Mouse (Mus musculus): ENCODE results near the gene Rab40b. TPM values are rescaled to one million over a fixed set of nuclear protein-coding genes. Genes with fewer than 3 reads are reported as not detected.
"Not testable (repeated sequence)": the region's sequence is repeated elsewhere in the genome, so short reads cannot be mapped to it uniquely, and the experiment has no call there.

Gene Rab40b
- polyA plus RNA-seq, 1 experiment from 2014 or later: 14.1 TPM

- 93% methylated on average over 2 of the region's 2 CpGs for WGBS
- no peaks in the 10 kb centered on the region for H3K9me3 ChIP-seq (ENCODE audit: control insufficient read depth, low read length)
- H3K4me1 ChIP-seq (ENCODE audit: control insufficient read depth, insufficient read depth, low read depth, low read length): peaks cover 8% of the 10 kb centered on the region
These were observed 39.9 kb downstream of the Rab40b start for GRCm38 (mm10) chr11:121348166-121348565.

DNA sequence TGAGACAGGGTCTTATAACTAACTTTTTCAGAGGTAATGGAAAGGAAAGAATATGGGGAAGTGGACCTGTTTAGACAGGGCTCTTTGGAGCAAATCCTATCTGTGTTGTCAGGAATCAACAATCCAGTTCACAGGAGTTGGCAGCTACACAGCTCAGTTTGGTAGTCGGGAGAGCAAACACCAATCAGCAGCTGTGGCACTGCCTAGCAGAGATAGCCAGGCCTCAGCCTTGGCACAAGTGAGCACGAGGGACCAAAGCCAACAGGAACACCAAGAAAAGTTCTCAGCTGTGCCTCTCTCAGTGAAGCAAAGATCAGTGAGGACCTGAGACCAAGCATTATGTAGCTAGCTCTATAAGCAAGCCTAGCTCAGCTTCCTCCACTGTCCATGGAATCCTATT lies 41.0 kb downstream of the Rab40b start:
- Histone ChIP-seq H3K27me3 (replicated peaks; ENCODE audit: control insufficient read depth, insufficient read depth, low read length) (no peaks in the 10 kb centered on the region), H3K4me2 (ENCODE audit: low read length) (no peak overlapping the region), H3K9me3 (ENCODE audit: control insufficient read depth, low read length) (no peaks in the 10 kb centered on the region), H3K4me3 (ENCODE audit: low read length) (no peak overlapping the region), H3K27ac (ENCODE audit: low read depth, low read length) (no peak overlapping the region), H3K4me1 (ENCODE audit: control insufficient read depth, insufficient read depth, low read depth, low read length) (no peaks in the 10 kb centered on the region), H3K36me3 (ENCODE audit: control insufficient read depth, insufficient read depth, low read length) (no peaks in the 10 kb centered on the region), H3K9ac (ENCODE audit: low read depth, low read length) (no peak overlapping the region)
- WGBS: 81% methylated on average over 2 of the region's 2 CpGs
- ATAC-seq: no peak

More at GRCm38 (mm10) chr11:121348166-121348565, 39.9 kb downstream of the Rab40b start:
- H3K4me2 ChIP-seq (ENCODE audit: low read length): no peak overlapping the region
- no peak overlapping the region for H3K27ac ChIP-seq (ENCODE audit: low read depth, low read length)
- H3K9ac ChIP-seq (ENCODE audit: low read depth, low read length): no peak overlapping the region
- no peak for ATAC-seq
- no peaks in the 10 kb centered on the region for H3K36me3 ChIP-seq (ENCODE audit: control insufficient read depth, insufficient read depth, low read length)
- H3K4me3 ChIP-seq (ENCODE audit: low read length): no peak overlapping the region
- H3K27me3 ChIP-seq (replicated peaks; ENCODE audit: control insufficient read depth, insufficient read depth, low read length): no peaks in the 10 kb centered on the region

- H3K4me3 ChIP-seq (ENCODE audit: low read length); H3K9me3 ChIP-seq (ENCODE audit: control insufficient read depth, low read length); H3K4me1 ChIP-seq (ENCODE audit: control insufficient read depth, insufficient read depth, low read depth, low read length); H3K4me2 ChIP-seq (ENCODE audit: low read length); H3K27ac ChIP-seq (ENCODE audit: low read depth, low read length); H3K27me3 ChIP-seq (replicated peaks; ENCODE audit: control insufficient read depth, insufficient read depth, low read length); H3K9ac ChIP-seq (ENCODE audit: low read depth, low read length); ATAC-seq; H3K36me3 ChIP-seq (ENCODE audit: control insufficient read depth, insufficient read depth, low read length): not testable (repeated sequence)
- WGBS: no CpG with 5 or more reads among the region's 1 CpGs
These were observed 45.6 kb downstream of the Rab40b start for GRCm38 (mm10) chr11:121342423-121342822.

- Histone ChIP-seq H3K36me3 (ENCODE audit: control insufficient read depth, insufficient read depth, low read length) (peaks cover 4% of the 10 kb centered on the region), H3K27ac (ENCODE audit: low read depth, low read length) (no peak overlapping the region), H3K9ac (ENCODE audit: low read depth, low read length) (no peak overlapping the region), H3K9me3 (ENCODE audit: control insufficient read depth, low read length) (no peaks in the 10 kb centered on the region), H3K4me1 (ENCODE audit: control insufficient read depth, insufficient read depth, low read depth, low read length) (no peaks in the 10 kb centered on the region), H3K27me3 (replicated peaks; ENCODE audit: control insufficient read depth, insufficient read depth, low read length) (no peaks in the 10 kb centered on the region), H3K4me3 (ENCODE audit: low read length) (no peak overlapping the region), H3K4me2 (ENCODE audit: low read length) (no peak overlapping the region)
- 86% methylated on average over 1 of the region's 1 CpGs for WGBS
- ATAC-seq: no peak
These were observed 47.8 kb downstream of the Rab40b start for GRCm38 (mm10) chr11:121340287-121340686.

- H3K27ac ChIP-seq (ENCODE audit: low read depth, low read length): no peak overlapping the region
- no peak for ATAC-seq
- no peaks in the 10 kb centered on the region for H3K27me3 ChIP-seq (replicated peaks; ENCODE audit: control insufficient read depth, insufficient read depth, low read length)
- H3K36me3 ChIP-seq (ENCODE audit: control insufficient read depth, insufficient read depth, low read length): peaks cover 4% of the 10 kb centered on the region
- H3K4me3 ChIP-seq (ENCODE audit: low read length): no peak overlapping the region
- no peak overlapping the region for H3K9ac ChIP-seq (ENCODE audit: low read depth, low read length)
- WGBS: 90% methylated on average over 1 of the region's 1 CpGs
- H3K9me3 ChIP-seq (ENCODE audit: control insufficient read depth, low read length): no peaks in the 10 kb centered on the region
- no peaks in the 10 kb centered on the region for H3K4me1 ChIP-seq (ENCODE audit: control insufficient read depth, insufficient read depth, low read depth, low read length)
- H3K4me2 ChIP-seq (ENCODE audit: low read length): no peak overlapping the region
These were observed 48.4 kb downstream of the Rab40b start for GRCm38 (mm10) chr11:121339647-121340046.

- Histone ChIP-seq H3K4me1 (ENCODE audit: control insufficient read depth, insufficient read depth, low read depth, low read length) (no peaks in the 10 kb centered on the region), H3K27me3 (replicated peaks; ENCODE audit: control insufficient read depth, insufficient read depth, low read length) (no peaks in the 10 kb centered on the region), H3K4me3 (ENCODE audit: low read length) (no peak overlapping the region), H3K9ac (ENCODE audit: low read depth, low read length) (no peak overlapping the region), H3K9me3 (ENCODE audit: control insufficient read depth, low read length) (no peaks in the 10 kb centered on the region), H3K36me3 (ENCODE audit: control insufficient read depth, insufficient read depth, low read length) (peaks cover 17% of the 10 kb centered on the region), H3K27ac (ENCODE audit: low read depth, low read length) (no peak overlapping the region), H3K4me2 (ENCODE audit: low read length) (no peak overlapping the region)
- no peak for ATAC-seq
- 95% methylated on average over 3 of the region's 3 CpGs for WGBS
These were observed 56.4 kb downstream of the Rab40b start for GRCm38 (mm10) chr11:121331641-121332040.

GRCm38 (mm10) chr11:121328619-121329018 lies 59.4 kb downstream of the Rab40b start:
- H3K9ac ChIP-seq (ENCODE audit: low read depth, low read length): no peak overlapping the region
- H3K4me3 ChIP-seq (ENCODE audit: low read length): no peak overlapping the region
- H3K36me3 ChIP-seq (ENCODE audit: control insufficient read depth, insufficient read depth, low read length): peaks cover 12% of the 10 kb centered on the region; the same call in 1 of the 2 replicates

DNA sequence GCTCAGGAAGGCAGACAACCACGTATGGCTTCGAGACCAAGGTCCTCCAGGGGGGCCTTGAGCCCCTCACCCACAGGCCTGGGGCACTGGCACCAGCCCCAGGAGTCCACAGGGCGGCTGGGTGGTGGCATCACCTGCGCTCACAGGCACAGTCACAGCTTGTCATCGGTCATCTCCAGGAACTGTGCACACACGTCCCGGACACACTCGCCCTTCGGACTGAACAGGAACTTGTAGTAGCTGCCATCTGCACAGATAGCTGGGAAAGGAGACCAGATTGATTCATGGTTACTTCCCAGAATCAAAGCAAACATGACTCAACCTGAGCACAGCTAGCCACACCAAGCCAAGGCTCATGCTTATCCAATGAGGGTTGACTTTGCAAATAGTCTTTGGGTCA lies 59.8 kb downstream of the Rab40b start:
- 96% methylated on average over 9 of the region's 9 CpGs for WGBS
- no peaks in the 10 kb centered on the region for H3K4me1 ChIP-seq (ENCODE audit: control insufficient read depth, insufficient read depth, low read depth, low read length)
- peaks cover 12% of the 10 kb centered on the region; the same call in 1 of the 2 replicates for H3K36me3 ChIP-seq (ENCODE audit: control insufficient read depth, insufficient read depth, low read length)
- no peaks in the 10 kb centered on the region for H3K27me3 ChIP-seq (replicated peaks; ENCODE audit: control insufficient read depth, insufficient read depth, low read length)
- H3K9me3 ChIP-seq (ENCODE audit: control insufficient read depth, low read length): no peaks in the 10 kb centered on the region
- no peak overlapping the region for H3K4me3 ChIP-seq (ENCODE audit: low read length)
- ATAC-seq: no peak
- no peak overlapping the region for H3K27ac ChIP-seq (ENCODE audit: low read depth, low read length)
- H3K4me2 ChIP-seq (ENCODE audit: low read length): no peak overlapping the region
- H3K9ac ChIP-seq (ENCODE audit: low read depth, low read length): no peak overlapping the region

More at GRCm38 (mm10) chr11:121328619-121329018, 59.4 kb downstream of the Rab40b start:
- Histone ChIP-seq H3K9me3 (ENCODE audit: control insufficient read depth, low read length) (no peaks in the 10 kb centered on the region), H3K4me1 (ENCODE audit: control insufficient read depth, insufficient read depth, low read depth, low read length) (no peaks in the 10 kb centered on the region), H3K27me3 (replicated peaks; ENCODE audit: control insufficient read depth, insufficient read depth, low read length) (no peaks in the 10 kb centered on the region), H3K27ac (ENCODE audit: low read depth, low read length) (no peak overlapping the region), H3K4me2 (ENCODE audit: low read length) (no peak overlapping the region)
- ATAC-seq: no peak

DNA sequence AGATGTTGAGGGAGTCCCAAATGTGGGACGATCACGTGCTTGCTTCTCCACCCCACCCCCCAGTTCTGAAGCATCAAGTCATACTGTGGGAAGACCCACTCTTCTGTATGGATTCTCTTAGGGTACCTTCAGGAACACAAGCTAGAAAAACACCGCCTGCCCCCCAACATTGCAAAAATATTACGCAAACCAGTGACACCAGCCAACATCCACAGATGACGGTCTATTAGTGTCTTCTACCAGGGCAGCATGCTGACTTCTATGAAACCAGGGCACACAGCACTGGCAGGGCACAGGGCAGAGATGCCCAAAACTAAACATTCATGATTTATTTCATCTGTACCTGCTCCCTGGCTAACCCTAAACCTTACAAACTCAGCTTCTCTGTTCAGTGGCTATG lies 61.4 kb downstream of the Rab40b start:
- Histone ChIP-seq H3K9ac (ENCODE audit: low read depth, low read length) (no peak overlapping the region), H3K4me1 (ENCODE audit: control insufficient read depth, insufficient read depth, low read depth, low read length) (no peaks in the 10 kb centered on the region), H3K36me3 (ENCODE audit: control insufficient read depth, insufficient read depth, low read length) (peaks cover 12% of the 10 kb centered on the region; the same call in 1 of the 2 replicates), H3K4me3 (ENCODE audit: low read length) (no peak overlapping the region), H3K9me3 (ENCODE audit: control insufficient read depth, low read length) (no peaks in the 10 kb centered on the region), H3K4me2 (ENCODE audit: low read length) (no peak overlapping the region), H3K27ac (ENCODE audit: low read depth, low read length) (no peak overlapping the region), H3K27me3 (replicated peaks; ENCODE audit: control insufficient read depth, insufficient read depth, low read length) (no peaks in the 10 kb centered on the region)
- no peak for ATAC-seq
- 94% methylated on average over 5 of the region's 5 CpGs for whole genome bisulfite sequencing

DNA sequence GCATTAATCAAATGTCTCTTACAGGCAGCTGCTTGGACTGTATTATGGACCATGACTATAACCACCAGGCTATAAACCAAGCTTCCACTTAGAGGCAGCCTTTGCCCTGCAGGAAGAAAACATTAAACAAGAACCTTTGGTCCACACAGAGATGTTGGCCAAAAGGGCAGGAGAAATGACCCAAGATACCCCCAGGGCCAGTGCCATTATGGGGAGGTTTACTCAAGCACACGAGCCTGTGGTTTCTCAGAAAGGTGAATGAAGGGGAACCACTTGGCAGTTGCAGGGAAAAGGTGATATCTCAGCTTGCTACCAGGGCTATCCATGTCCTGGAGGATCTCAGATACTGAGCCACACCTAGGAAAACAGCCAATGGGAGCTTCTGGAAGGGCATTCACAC lies 62.0 kb downstream of the Rab40b start:
- WGBS: 91% methylated on average over 1 of the region's 1 CpGs
- Histone ChIP-seq H3K4me3 (ENCODE audit: low read length) (no peak overlapping the region), H3K4me1 (ENCODE audit: control insufficient read depth, insufficient read depth, low read depth, low read length) (no peaks in the 10 kb centered on the region), H3K9me3 (ENCODE audit: control insufficient read depth, low read length) (no peaks in the 10 kb centered on the region), H3K27me3 (replicated peaks; ENCODE audit: control insufficient read depth, insufficient read depth, low read length) (no peaks in the 10 kb centered on the region), H3K4me2 (ENCODE audit: low read length) (no peak overlapping the region), H3K9ac (ENCODE audit: low read depth, low read length) (no peak overlapping the region), H3K27ac (ENCODE audit: low read depth, low read length) (no peak overlapping the region), H3K36me3 (ENCODE audit: control insufficient read depth, insufficient read depth, low read length) (peaks cover 12% of the 10 kb centered on the region; the same call in 1 of the 2 replicates)
- ATAC-seq: no peak

Data from hindbrain, embryonic 16.5 days (tissue).